Mouse (Mus musculus) limb, embryonic 10.5 days (tissue): ENCODE results near the gene Nexn. TPM values are rescaled to one million over a fixed set of nuclear protein-coding genes. Genes with fewer than 3 reads are reported as not detected.

Experiments
- DNase-seq: peaks from one replicate; pipeline ENCODE4 v3.0.0-alpha.2; 2017; ENCODE audit warnings: low spot score
- H3K27ac ChIP-seq: fragments of 300-500 bp; sonication (generic); 2 replicates; pipeline ENCODE4 v1.5.1; 2016; ENCODE audit warnings: mild to moderate bottlenecking
- H3K27me3 ChIP-seq: fragments of 300-500 bp; sonication (generic); 2 replicates; pipeline ENCODE4 v1.6.1; 2016; ENCODE audit warnings: low read depth, mild to moderate bottlenecking; ENCODE audit not compliant: poor library complexity, severe bottlenecking
- H3K36me3 ChIP-seq: fragments of 300-500 bp; sonication (generic); 2 replicates; pipeline ENCODE4 v1.6.1; 2016; ENCODE audit warnings: mild to moderate bottlenecking, moderate library complexity
- H3K4me1 ChIP-seq: fragments of 300-500 bp; sonication (generic); 2 replicates; pipeline ENCODE4 v1.6.1; 2016
- H3K4me3 ChIP-seq: fragments of 300-500 bp; sonication (generic); 2 replicates; pipeline ENCODE4 v1.5.1; 2016; ENCODE audit warnings: mild to moderate bottlenecking, moderate library complexity
- H3K9me3 ChIP-seq: fragments of 300-500 bp; sonication (generic); replicated peaks from 2 replicates; pipeline ENCODE4 v1.6.1; 2016; ENCODE audit warnings: mild to moderate bottlenecking
- WGBS: fragments of 180-500 bp; shearing (Covaris S2); methylation state at CpG from one replicate; pipeline ENCODE4 v1.1.7; 2016; 5-methylcytosine and 5-hydroxymethylcytosine counted together
- polyA plus RNA-seq: library from polyadenylated mRNA; unstranded; fragments of >200 nt; fragmentation: Nextera tagmentation; extraction: Ambion mirVana; gene quantifications from 2 replicates; pipeline ENCODE4 v1.2.1, GENCODE M21; 2016

The Nexn gene
- polyA plus RNA-seq, 1 experiment from 2014 or later: 3.0 TPM

GRCm38 (mm10) chr3:152213416-152213815 lies 52.7 kb downstream of the Nexn start:
- peaks cover 60% of the 10 kb centered on the region for H3K36me3 ChIP-seq

GRCm38 (mm10) chr3:152211731-152212279 lies 54.3 kb downstream of the Nexn start:
- WGBS: 49% methylated on average over 7 of the region's 7 CpGs
- Histone ChIP-seq H3K36me3 (peaks cover 55% of the 10 kb centered on the region), H3K9me3 (no peaks in the 10 kb centered on the region), H3K27ac (peak overlapping the region; percentile 100), H3K4me1 (peaks cover 30% of the 10 kb centered on the region), H3K4me3 (peak overlapping the region; percentile 98), H3K27me3 (no peaks in the 10 kb centered on the region)
- no peak for DNase-seq

More at GRCm38 (mm10) chr3:152213416-152213815, 52.7 kb downstream of the Nexn start:
- 82% methylated on average over 3 of the region's 3 CpGs for WGBS
- no peaks in the 10 kb centered on the region for H3K27me3 ChIP-seq
- peaks cover 30% of the 10 kb centered on the region for H3K4me1 ChIP-seq
- DNase-seq: no peak
- H3K27ac ChIP-seq: no peak overlapping the region
- H3K4me3 ChIP-seq: peak overlapping the region; percentile 98
- no peaks in the 10 kb centered on the region for H3K9me3 ChIP-seq

GRCm38 (mm10) chr3:152210728-152211391 lies 55.3 kb downstream of the Nexn start:
- Histone ChIP-seq H3K36me3 (peaks cover 46% of the 10 kb centered on the region), H3K4me3 (peak overlapping the region; percentile 98), H3K27ac (peak overlapping the region; percentile 100), H3K4me1 (peaks cover 30% of the 10 kb centered on the region), H3K27me3 (no peaks in the 10 kb centered on the region), H3K9me3 (no peaks in the 10 kb centered on the region)
- peak; percentile 81 for DNase-seq
- under 1% methylated on average over 68 of the region's 68 CpGs for WGBS

GRCm38 (mm10) chr3:152209967-152210634 lies 56.0 kb downstream of the Nexn start, which contains the start of the genes Dnajb4 and Fubp1:
TSS of gene Dnajb4 (minus strand) at chr3:152210302.
TSS of gene Fubp1 (plus strand) at chr3:152210422.
- H3K27me3 ChIP-seq: no peaks in the 10 kb centered on the region
- peak; percentile 99 for DNase-seq
- H3K4me1 ChIP-seq: peaks cover 30% of the 10 kb centered on the region
- H3K4me3 ChIP-seq: peak within 1 kb of the TSS; percentile 98
- peak within 1 kb of the TSS; percentile 100 for H3K27ac ChIP-seq
- H3K36me3 ChIP-seq: peaks cover 38% of the 10 kb centered on the region
- WGBS: under 1% methylated on average over 85 of the region's 85 CpGs
- no peaks in the 10 kb centered on the region for H3K9me3 ChIP-seq

GRCm38 (mm10) chr3:152209177-152209966 lies 56.8 kb downstream of the Nexn start:
- peak; percentile 70 for DNase-seq
- 8% methylated on average over 25 of the region's 25 CpGs for WGBS
- no peaks in the 10 kb centered on the region for H3K9me3 ChIP-seq
- no peaks in the 10 kb centered on the region for H3K27me3 ChIP-seq
- peaks cover 30% of the 10 kb centered on the region for H3K4me1 ChIP-seq
- H3K4me3 ChIP-seq: peak overlapping the region; percentile 98
- peak overlapping the region; percentile 100 for H3K27ac ChIP-seq
- H3K36me3 ChIP-seq: peaks cover 32% of the 10 kb centered on the region

- Histone ChIP-seq H3K4me3 (peak overlapping the region; percentile 98; the same call in 1 of the 2 replicates), H3K36me3 (peaks cover 29% of the 10 kb centered on the region), H3K27me3 (no peaks in the 10 kb centered on the region), H3K27ac (no peak overlapping the region), H3K9me3 (no peaks in the 10 kb centered on the region), H3K4me1 (peaks cover 27% of the 10 kb centered on the region)
- 89% methylated on average over 7 of the region's 7 CpGs for WGBS
- no peak for DNase-seq
Measured at GRCm38 (mm10) chr3:152208096-152208885, 57.9 kb downstream of the Nexn start.

GRCm38 (mm10) chr3:152207156-152207555 lies 59.0 kb downstream of the Nexn start:
- peaks cover 19% of the 10 kb centered on the region for H3K36me3 ChIP-seq
- no peaks in the 10 kb centered on the region for H3K27me3 ChIP-seq
- DNase-seq: no peak
- no peak overlapping the region for H3K4me3 ChIP-seq
- H3K4me1 ChIP-seq: peaks cover 16% of the 10 kb centered on the region
- H3K9me3 ChIP-seq: no peaks in the 10 kb centered on the region
- H3K27ac ChIP-seq: no peak overlapping the region
- 97% methylated on average over 4 of the region's 4 CpGs for WGBS

GRCm38 (mm10) chr3:152204577-152204976 lies 61.6 kb downstream of the Nexn start:
- Histone ChIP-seq H3K4me3 (no peak overlapping the region), H3K36me3 (peaks cover 13% of the 10 kb centered on the region), H3K9me3 (no peaks in the 10 kb centered on the region), H3K27me3 (no peaks in the 10 kb centered on the region), H3K27ac (no peak overlapping the region), H3K4me1 (peaks cover 10% of the 10 kb centered on the region)
- DNase-seq: no peak
- whole genome bisulfite sequencing: 85% methylated on average over 3 of the region's 3 CpGs

GRCm38 (mm10) chr3:152203996-152204395 lies 62.2 kb downstream of the Nexn start:
- WGBS: 69% methylated on average over 3 of the region's 3 CpGs
- Histone ChIP-seq H3K4me1 (peaks cover 6% of the 10 kb centered on the region), H3K4me3 (no peak overlapping the region), H3K9me3 (no peaks in the 10 kb centered on the region), H3K36me3 (peaks cover 13% of the 10 kb centered on the region), H3K27ac (no peak overlapping the region), H3K27me3 (no peaks in the 10 kb centered on the region)
- no peak for DNase-seq

GRCm38 (mm10) chr3:152203411-152203810 lies 62.7 kb downstream of the Nexn start:
- no peak for DNase-seq
- WGBS: 90% methylated on average over 6 of the region's 6 CpGs
- H3K9me3 ChIP-seq: no peaks in the 10 kb centered on the region

GRCm38 (mm10) chr3:152202942-152203341 lies 63.2 kb downstream of the Nexn start:
- Histone ChIP-seq H3K4me3 (no peak overlapping the region), H3K9me3 (no peaks in the 10 kb centered on the region), H3K36me3 (peaks cover 8% of the 10 kb centered on the region), H3K27ac (no peak overlapping the region), H3K4me1 (no peaks in the 10 kb centered on the region), H3K27me3 (no peaks in the 10 kb centered on the region)
- DNase-seq: no peak

More at GRCm38 (mm10) chr3:152203411-152203810, 62.7 kb downstream of the Nexn start:
- Histone ChIP-seq H3K36me3 (peaks cover 11% of the 10 kb centered on the region), H3K4me3 (no peak overlapping the region), H3K27ac (no peak overlapping the region), H3K4me1 (0 out of 2 replicates have a peak, but pooled peaks cover under 1% of the 10 kb centered on the region), H3K27me3 (no peaks in the 10 kb centered on the region)

GRCm38 (mm10) chr3:152201651-152202050 lies 64.5 kb downstream of the Nexn start:
- no peak for DNase-seq
- no peaks in the 10 kb centered on the region for H3K36me3 ChIP-seq
- 72% methylated on average over 2 of the region's 2 CpGs for WGBS
- no peak overlapping the region for H3K27ac ChIP-seq
- no peaks in the 10 kb centered on the region for H3K4me1 ChIP-seq
- no peaks in the 10 kb centered on the region for H3K27me3 ChIP-seq
- H3K9me3 ChIP-seq: no peaks in the 10 kb centered on the region
- H3K4me3 ChIP-seq: no peak overlapping the region
